Mouse (Mus musculus) heart, adult 8-10 months (tissue): Measurements from ENCODE around the gene Pcca. TPM values are rescaled to one million over a fixed set of nuclear protein-coding genes. Genes with fewer than 3 reads are reported as not detected.

Experiments used
- DNase-seq: peaks from one replicate; pipeline ENCODE4 v3.0.0; 2022; ENCODE audit warnings: low spot score
- total RNA-seq, 4 experiments: library from RNA; stranded (reverse); gene quantifications; 2 replicates each; pipeline ENCODE4 v1.2.4; 2022

The Pcca gene
- total RNA-seq, 4 experiments from 2014 or later, result 88.8 to 117 (median 110) TPM

DNA sequence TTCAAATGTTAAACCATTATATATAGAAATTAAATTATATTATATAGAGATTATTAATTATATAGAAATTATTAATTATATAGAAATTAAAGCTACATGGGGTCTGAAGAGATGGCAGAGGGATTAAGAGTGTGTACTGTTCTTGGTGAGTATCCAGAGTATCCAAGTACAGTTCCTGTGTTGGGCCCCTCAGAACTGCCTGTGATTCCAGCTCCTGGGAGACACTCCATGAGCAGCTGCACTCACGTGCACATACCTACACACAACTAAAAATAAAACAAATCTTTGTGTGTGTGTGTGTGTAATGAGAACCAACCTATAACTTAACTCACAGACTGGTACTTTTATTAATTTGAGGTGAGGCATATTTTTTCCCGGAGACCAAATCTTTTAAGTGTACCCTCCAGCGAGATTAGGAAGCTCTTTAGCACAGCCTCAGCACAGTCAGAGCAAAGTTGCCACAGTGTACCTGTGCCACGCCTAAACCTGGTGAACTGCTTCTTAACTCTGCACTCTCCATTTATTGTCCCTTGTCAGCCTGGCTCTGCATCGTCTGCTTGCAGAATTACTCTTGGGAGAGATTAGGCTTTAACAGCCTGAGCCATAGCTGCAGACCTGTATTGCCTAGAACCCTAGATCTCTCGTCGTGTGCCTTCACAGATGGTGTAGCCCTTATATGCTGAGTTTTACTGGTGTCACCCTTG is 301.5 kb downstream of the Pcca start:
- DNase-seq, result no peak

- no peak for DNase-seq
These were observed 302.1 kb downstream of the Pcca start for GRCm38 (mm10) chr14:122836221-122836620.

DNA sequence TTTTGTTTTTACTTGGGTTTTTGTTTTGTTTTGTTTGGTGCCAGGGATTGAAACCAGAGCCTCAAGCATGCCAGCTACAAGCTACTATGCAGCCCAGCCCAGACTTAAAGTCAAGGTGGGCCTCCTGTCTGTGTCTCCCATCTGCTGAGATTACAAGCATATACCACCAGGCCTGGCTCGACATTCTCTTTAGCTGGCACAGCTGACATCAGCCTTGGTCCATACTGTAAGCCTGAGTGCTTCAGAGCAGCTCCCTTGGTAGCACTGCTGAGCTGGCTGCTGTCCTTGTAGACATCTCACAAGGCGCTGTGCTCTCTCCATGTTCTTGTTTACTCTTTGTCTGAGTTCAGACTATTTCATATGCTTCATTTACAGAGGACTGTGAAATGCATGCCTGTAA is 302.9 kb downstream of the Pcca start:
- DNase-seq, result no peak

- no peak for DNase-seq
These were observed 318.5 kb downstream of the Pcca start for GRCm38 (mm10) chr14:122852506-122853057.

DNA sequence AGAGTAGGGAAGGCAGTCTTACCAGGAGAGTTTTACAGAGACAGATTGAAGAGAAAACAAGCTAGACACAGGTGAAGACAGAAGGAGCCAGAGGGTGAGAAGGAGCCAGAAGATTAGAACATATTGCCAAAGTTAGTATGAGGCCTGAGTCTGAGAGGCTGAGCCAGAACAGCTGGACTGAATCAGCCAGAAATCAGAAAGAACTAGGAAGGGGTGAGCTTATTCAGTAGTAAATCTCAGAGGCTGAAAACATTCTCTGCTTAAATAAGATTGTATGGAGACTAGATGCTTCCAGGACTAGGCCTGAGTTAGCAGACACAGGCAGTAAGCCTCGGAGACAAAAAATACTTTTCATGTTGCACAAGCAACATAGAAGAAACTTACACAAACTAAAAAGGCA is 325.7 kb downstream of the Pcca start:
- no peak for DNase-seq

GRCm38 (mm10) chr14:122862623-122863022 is 328.5 kb downstream of the Pcca start:
- DNase-seq, result peak; percentile 9

DNA sequence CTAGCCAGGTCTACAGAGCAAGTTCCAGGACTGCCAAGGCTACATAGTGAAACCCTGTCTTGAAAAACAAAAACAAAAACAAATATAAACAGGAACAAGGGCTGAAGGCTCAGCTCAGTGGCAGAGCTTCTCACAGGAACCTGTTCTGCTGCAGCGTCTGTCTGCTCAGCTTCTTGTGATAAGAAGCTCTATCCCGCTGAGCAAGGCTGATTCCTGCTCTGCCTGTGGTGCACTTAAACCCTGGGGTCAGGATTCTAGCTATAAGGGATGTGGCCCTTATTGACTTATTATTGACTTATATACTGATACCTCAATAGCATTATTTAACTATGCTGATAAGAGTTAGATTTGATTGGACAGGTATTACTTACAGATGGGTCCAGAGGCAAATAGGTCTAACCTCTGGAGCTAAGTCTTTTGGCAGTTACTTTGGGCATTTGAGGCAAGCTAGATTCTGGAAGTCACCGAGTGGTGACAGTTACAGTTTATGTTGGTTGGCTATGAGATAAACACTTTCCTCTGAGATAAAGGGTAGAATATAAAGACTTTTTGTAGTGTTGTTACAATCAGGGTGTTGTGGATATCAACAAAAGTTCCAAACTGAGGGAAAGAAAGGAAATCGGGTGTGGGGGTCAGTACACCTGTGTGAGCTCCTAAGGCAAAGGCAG is 331.5 kb downstream of the Pcca start:
- no peak for DNase-seq

DNA sequence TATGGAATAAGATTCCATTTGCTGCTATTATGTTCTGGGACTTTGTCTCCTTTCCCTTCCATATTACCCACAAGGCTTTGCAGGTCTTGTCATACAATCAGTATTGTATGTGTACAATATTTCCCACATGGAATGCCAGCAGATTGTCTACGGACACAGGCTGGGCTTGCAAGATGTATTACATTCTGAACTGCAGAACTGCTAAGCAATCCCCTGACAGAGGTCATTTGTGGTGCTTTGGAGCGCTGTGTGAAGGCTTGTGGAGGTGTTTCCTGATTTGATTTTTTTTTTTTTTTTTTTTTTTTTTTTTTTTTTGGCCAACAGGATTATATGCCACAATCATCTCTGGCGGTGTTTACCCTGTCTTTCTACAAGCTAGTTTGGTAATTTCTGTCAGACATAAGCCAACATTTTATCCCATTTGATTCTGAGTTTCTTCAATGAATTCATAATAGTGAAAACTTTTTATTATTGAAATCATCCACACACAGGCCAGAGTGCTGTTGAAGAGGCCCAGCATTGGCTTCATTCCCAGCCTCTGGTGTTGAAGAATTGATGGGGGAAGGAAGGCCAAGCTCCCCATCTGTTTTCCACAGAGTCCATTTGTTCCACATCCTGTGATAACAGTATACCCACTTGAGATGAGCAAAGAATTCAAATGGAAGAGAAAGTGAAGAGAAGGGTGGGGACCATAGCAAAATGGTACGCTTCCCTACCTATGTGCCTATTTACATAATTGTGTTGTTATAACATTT is 333.6 kb downstream of the Pcca start:
- DNase-seq, result peak; percentile 29

GRCm38 (mm10) chr14:122869831-122870230 is 335.7 kb downstream of the Pcca start:
- no peak for DNase-seq

DNA sequence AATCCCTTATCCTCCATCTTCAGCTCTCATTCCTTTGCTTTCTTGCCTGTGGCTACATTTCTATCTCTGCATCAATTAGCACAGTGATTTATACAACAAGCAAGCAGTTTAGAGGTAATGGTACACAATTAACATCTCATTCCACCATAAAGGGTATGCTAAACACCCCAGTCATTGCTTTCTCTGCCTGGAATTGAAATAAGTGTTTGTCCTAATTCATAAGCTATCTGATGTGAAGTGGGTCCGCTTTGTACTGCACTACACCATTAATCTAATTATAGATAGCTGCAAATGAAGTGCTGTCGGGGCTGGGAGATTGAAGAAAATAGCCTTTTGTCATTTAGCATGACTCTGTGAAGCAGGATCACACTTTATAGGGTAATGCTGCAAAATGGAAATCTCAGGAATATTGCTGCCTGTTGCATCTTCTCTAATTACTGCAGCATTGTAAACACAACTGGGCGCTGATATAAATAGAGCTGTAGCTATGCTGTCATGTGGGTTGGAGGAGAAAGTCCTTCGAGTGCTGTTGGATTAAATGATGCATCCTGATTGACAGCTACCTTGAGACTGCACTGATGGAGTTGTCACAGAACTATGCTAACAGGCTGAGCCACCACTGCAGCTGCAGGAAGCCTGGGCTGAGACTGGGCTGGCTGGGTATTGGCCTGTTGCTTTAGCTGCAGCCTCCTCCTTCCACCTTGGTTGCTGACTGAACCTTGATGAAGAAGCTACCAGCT is 337.9 kb downstream of the Pcca start:
- DNase-seq, result no peak

GRCm38 (mm10) chr14:122872612-122873011 is 338.5 kb downstream of the Pcca start:
- DNase-seq, result no peak

- no peak for DNase-seq
These were observed 340.9 kb downstream of the Pcca start for GRCm38 (mm10) chr14:122875056-122875455.

DNA sequence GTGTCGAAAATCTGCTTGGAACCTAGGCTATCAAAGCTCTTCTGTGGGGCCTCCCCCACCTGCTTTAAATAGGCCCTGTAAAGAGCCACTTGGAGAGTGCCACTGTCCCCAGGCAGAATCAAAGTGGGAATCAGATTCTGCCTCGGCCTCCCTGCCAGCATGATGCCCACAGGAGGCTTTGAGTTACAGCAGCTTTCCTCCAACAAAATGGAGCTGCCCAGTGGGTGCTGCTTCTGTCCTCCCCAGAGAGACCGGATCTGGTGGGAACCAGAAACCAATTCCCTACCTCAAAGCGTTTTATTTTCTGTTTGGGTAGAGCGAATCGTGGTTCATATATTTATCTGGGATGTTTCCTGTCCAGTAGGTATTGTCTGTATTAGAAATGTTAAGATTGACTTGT is 341.5 kb downstream of the Pcca start:
- no peak for DNase-seq

DNA sequence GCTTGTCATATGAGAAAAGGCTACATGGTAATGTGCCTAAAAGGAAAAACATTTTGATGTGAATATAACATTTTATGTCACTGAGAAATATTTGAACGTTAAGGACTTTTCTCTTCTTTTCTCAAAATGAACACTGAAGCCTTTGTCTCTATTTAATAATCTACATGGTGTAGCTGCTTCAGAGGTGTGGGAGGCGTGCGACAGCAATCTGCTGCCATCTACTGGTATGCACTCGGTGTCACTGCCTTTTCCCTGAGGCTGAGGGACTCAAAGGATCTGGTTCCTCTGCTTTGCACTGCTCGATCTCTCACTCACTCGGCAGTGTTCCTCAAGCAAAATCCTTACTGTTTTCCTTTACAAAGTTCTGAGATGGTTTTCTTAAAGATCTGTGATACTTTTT is 342.0 kb downstream of the Pcca start:
- DNase-seq, result peak; percentile 73

DNA sequence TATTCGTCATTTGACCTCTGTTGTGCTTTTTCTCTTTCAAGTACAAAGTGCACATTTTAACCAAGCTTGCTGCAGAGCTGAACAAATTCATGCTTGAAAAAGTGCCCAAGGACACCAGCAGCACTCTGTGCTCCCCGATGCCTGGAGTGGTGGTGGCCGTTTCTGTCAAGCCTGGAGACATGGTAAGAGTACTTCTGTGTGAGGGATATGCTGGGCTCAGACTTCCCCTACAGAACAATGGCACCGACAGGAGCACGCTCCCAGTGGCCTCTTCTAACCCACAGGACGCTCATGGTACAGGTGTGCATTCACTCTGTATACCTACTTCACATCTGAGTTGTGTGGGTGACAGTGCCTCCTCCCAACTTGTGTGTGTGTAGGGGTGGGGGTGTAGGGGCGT is 342.6 kb downstream of the Pcca start:
- DNase-seq, result no peak

DNA sequence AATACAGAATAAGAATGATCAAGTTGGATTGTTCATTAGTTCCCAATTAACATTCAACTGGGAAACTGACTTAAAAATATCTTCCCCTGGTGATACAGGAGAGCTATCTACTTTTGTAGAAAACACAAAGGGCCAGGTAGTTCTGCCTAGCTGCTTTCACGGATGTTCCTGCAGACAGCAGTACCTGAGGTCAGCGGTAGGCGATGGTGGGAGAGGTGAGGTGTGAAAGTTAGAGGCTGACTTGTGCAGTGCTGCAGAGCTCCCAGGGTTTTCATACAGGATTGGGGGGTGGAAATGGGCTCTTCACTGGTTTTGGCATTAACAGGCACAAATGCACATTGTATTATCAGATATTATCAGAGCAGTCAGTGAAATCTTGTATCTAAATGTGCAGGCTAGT is 343.7 kb downstream of the Pcca start:
- no peak for DNase-seq

- no peak for DNase-seq
These were observed 346.2 kb downstream of the Pcca start for GRCm38 (mm10) chr14:122880291-122880690.

DNA sequence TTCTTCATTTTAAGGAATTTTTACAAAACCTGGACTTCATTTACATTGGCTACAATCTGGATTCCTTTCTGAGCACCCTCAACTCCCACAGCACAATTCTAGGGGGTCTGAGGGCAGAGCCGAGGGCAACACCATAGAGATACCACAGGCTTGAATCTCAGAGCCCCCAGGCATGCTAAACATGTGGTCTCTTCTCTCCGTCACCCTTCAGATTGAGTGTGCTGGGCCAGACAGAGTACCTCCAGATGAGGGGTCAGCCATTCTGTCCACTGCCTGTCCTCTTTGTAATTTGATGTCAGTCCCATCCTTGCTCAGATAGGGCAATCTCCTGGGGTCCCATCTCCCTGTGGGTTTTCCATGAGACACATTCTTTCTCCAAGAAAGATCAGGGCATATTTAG is 347.6 kb downstream of the Pcca start:
- no peak for DNase-seq

GRCm38 (mm10) chr14:122882201-122882639 is 348.1 kb downstream of the Pcca start:
- no peak for DNase-seq

DNA sequence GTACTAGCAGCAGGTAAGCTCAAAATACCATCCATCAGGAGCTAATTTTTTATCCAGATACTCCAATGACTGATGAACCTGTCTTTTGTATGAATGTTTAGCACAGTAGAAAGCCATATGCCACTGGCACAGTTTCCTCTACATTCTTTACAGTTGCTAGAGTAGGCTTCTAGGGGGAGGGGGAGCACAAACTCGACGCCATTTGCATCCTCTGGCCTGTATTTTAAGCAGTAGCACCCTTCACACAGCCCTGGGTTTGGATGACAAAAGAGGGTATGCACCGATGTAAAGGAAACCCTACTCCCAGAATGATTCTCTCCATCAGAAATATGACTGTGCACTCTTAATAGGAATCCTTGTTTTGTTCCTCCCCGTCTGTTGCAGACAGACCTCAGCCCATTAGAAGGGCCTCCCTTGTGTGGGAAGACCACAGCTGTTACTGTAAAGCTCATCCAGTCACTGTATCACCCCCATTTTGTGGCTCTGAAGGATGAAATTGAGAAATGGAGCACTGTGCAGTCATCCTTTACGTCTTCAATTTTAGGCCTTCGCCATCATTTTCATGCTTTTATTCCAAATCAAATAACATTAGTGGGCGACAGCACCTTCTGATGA is 348.8 kb downstream of the Pcca start:
- DNase-seq, result no peak

DNA sequence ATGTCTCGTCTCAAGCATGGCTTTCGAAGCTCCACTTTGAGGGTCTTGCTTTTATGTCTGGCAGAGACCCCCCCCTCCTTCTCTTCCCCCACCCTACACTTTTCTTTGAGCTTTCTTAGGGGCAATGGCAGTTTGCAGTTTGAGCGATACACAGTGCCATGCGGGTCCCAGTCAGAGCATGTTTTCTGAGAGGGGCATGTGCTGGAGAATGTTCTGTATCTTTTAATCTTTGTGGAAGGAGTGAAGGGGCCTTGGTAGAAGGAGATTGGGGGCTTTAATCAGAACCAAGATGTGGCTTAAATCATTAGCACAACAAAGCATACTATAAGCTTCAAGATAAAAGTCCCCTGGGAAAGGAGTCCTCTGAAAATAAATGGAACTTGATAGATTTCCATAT is 349.3 kb downstream of the Pcca start:
- no peak for DNase-seq
